Mouse (Mus musculus) retina, embryonic 14.5 days (tissue): ENCODE measurements around the gene 4930451I11Rik.

Experiments
- DNase-seq: peaks from one replicate; pipeline ENCODE4 v3.0.0-alpha.2; 2015; ENCODE audit warnings: low spot score

The 4930451I11Rik gene

GRCm38 (mm10) chr7:126831539-126831938 is at the start of gene 4930451I11Rik:
TSS of gene 4930451I11Rik (minus strand) at chr7:126831639.
- DNase-seq, result no peak

- no peak for DNase-seq
Measured at GRCm38 (mm10) chr7:126881040-126881439, 49.6 kb upstream of the 4930451I11Rik start.

DNA sequence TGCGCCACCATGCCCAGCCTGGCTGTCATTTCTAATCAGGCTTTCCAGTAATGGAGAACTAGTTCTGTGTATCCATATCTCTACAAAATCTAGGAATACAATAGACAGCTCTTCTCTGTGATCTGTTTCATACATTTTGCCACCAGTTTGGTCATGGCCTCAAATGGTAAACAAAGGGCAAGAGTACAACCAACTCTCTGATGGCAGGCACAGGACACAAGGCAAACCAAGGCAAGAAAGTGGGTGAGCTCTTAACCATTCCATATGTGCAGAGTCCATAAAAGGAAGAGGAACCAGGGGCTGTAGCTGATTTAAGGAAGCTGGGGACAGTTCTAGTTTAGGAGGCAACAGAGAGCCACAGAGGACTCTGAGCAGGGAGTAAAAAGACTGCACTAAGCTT is 45.8 kb upstream of the 4930451I11Rik start:
- DNase-seq, result no peak

- no peak for DNase-seq
Measured at GRCm38 (mm10) chr7:126870520-126870891, 39.1 kb upstream of the 4930451I11Rik start.

DNA sequence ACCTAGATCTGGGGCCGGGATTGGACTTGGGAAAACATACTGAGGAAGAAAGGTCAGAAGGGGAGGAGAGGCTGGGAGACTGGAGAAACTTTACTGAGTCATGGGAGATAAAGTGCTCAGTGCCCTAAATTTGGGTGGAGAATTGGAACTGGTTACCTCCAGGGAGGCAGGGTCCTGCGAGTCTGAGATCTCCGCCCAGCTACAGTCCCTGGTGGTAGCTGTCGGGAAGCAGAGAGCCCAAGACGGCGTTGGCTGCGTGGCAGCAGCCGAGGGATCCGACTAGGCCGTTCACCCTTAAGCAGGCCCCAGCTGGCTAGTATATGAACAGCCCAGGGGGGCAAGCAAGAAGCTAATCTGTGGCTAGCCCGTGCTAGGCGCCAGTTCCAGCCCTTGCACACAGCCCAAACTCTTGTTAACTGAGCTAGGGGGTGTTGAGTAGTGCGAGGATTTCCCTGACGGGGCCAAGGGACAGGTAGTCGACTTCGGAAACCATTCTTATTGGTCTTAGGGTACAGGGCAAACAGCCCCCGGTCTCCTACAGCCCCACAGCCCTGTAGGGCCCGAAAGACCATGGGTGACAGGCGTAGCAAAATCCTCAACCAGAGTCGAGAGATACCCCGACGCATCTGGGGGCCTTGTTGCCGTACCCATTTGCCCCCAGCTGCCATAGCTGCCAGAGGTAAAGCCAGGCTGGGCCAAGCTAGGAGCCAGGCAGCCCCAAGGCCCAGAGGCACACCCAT is 38.5 kb upstream of the 4930451I11Rik start:
- DNase-seq, result no peak

DNA sequence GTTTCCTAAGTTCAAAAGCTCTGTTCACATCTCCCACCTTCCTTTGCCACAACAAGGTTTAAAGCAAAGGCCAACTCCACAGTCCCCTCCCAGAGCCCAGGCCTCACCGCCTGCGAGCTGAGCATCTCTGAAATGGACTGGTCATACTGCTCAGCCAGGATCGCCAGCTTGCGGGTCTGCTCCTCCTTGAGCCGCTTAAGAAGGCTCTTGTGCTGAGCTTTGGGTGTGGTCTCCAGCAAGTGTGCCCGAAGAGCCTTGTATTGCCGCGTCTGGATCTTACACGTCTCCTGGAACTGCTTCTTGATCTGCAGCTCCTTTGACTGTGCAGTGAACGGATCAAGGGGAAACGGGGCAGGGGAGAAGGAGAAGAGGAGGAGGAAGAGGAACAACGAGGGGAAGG is 36.6 kb upstream of the 4930451I11Rik start:
- no peak for DNase-seq

DNA sequence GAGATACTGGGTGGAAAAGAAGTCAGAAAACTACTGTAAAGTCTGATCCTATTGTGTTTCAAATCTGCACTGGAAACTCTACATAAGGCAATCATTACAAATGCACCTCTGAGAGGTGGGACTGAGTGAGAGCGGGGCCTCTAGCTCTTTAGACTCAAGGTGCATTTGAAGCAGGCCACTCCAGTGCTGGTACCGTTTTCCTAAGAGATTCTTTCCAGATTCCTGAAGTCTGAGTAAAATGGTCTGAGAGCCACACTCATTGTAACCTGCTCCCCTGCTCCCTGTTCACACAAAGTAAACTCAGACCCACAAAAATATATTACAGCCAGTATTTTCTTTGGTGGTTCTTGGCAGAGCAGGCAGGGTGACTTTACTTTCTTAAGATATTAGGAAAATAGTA is 36.1 kb upstream of the 4930451I11Rik start:
- no peak for DNase-seq

DNA sequence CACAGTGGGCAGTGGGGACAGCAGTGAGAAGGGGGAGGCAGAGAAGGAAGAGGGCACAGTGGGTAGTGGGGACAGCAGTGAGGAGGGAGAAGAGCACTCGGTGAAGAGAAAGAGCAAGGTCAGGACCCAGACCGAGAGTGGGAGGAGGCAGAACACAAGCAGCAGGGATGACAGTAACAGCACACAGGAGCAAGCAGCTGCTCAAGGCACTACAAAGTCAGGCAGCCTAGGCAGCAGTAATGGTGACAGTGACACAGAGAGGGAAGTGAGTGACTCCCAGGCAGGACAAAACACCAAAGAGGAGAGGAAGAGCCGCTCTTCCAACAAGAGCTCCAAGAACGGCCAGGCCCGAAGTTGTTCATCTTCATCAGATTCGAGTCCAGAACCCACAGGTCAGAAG is 32.4 kb upstream of the 4930451I11Rik start:
- DNase-seq, result no peak

GRCm38 (mm10) chr7:126862147-126862784 is 30.8 kb upstream of the 4930451I11Rik start, which contains the start of gene Ino80e:
TSS of gene Ino80e (minus strand) at chr7:126862377.
- DNase-seq, result peak; percentile 99

GRCm38 (mm10) chr7:126861429-126862130 is 30.1 kb upstream of the 4930451I11Rik start, which contains the start of gene Hirip3:
TSS of gene Hirip3 (plus strand) at chr7:126861972.
- peak; percentile 96 for DNase-seq

DNA sequence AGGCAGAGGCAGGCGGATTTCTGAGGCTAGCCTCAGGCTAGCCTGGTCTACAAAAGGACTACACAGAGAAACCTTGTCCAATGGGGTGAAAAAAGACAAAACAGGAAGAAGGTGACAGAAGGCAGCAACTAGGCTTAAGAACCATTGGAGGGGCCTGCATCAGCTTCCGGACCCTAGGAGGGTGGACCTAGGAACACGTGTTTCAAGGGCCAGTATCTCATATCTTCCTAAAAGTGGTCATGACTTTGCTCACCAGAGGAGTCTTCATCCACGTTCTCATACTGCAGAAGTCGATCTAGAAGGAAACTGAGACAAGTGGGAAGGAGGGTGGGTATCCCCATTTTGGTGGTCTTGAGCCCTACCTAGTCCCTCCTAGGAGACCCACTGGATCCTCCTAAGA is 29.5 kb upstream of the 4930451I11Rik start:
- no peak for DNase-seq

GRCm38 (mm10) chr7:126856741-126857420 is 25.4 kb upstream of the 4930451I11Rik start:
- no peak for DNase-seq

- no peak for DNase-seq
Measured at GRCm38 (mm10) chr7:126855641-126856040, 24.2 kb upstream of the 4930451I11Rik start.

- no peak for DNase-seq
Measured at GRCm38 (mm10) chr7:126853454-126853853, 22.0 kb upstream of the 4930451I11Rik start.

- no peak for DNase-seq
Measured at GRCm38 (mm10) chr7:126851192-126851591, 19.8 kb upstream of the 4930451I11Rik start.

GRCm38 (mm10) chr7:126850161-126850560 is 18.7 kb upstream of the 4930451I11Rik start:
- no peak for DNase-seq

DNA sequence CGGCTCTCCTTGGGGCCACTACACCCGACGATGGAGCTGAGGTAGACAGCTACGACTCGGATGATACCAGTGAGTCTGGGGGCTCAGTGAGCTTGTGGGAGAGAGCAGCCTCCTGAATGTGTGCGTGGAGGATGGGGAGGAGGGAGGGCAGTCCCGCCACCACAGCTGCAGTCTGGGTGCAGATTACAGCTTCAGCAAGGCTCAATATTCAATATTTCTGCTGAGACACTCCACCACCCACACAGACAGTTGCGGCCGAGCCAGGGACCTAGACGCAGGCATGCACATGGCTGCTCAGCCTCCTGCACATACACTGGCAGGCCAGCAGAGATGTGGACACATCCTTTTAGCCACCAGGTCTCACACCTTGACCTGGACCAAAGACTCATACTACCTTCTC is 17.4 kb upstream of the 4930451I11Rik start:
- no peak for DNase-seq

- DNase-seq, result peak; percentile 82
Measured at GRCm38 (mm10) chr7:126847421-126848398, 16.3 kb upstream of the 4930451I11Rik start.

- peak; percentile 36 for DNase-seq
Measured at GRCm38 (mm10) chr7:126847116-126847420, 15.6 kb upstream of the 4930451I11Rik start, which contains the start of gene Doc2a. TSS of gene Doc2a (plus strand) at chr7:126847416.

DNA sequence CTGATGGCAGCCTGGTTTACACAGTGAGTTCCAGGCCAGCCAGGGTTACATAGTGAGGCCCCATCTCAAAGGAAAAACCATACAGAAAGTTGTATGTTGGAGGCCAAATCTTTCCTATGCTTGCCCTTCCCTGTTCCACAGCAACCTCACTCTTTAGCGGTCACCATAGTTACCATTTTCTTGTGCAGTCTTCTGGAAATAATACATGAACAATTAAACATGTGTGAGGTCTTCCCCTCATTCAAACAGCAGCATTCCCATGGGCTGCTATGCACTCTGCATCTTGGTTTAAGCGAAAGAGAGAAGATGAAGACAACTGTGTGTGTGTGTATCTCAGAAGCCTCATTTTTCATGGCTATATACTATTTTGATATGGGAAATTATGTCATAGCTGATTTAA is 14.1 kb upstream of the 4930451I11Rik start:
- peak; percentile 75 for DNase-seq

GRCm38 (mm10) chr7:126843276-126843675 is 11.8 kb upstream of the 4930451I11Rik start:
- no peak for DNase-seq
